Mouse (Mus musculus): ENCODE data around the gene Tekt4. TPM values are rescaled to one million over a fixed set of nuclear protein-coding genes. Genes with fewer than 3 reads are reported as not detected.
A peak's percentile ranks its signal among the peaks of the same experiment; 100 is the strongest.

Gene Tekt4
- polyA plus RNA-seq, 1 experiment from 2014 or later, result 0.15 TPM

DNA sequence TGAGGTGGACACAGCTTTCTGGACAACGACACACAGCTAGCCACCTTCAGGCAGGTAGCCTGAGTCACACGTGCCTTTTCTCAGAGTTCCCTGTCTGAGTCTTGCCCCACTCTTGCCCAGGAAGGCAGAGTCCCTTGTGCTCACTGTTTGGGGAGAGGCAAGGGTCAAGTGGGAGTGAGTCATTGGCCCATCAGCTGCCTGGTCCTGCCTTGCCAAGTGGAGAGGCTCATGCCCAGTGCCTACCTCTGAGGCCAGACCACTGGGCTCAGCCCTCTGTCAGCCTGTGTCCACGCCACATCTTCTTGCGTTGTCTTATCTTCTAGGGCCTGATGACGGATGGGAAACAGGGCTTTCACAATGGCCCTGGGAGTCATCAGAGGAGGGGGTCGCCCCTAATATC lies 13.4 kb downstream of the Tekt4 start:
- 59% methylated on average over 6 of the region's 6 CpGs for WGBS (ENCODE audit: insufficient replicate concordance)
- no peak for TF ChIP-seq EP300 (IDR thresholded peaks at IDR 0.05; ENCODE audit: low read depth)
- TF ChIP-seq CTCF (IDR thresholded peaks at IDR 0.05; ENCODE audit: low read depth), result no peak
- H3K4me1 ChIP-seq (ENCODE audit: insufficient read depth), result no peaks in the 10 kb centered on the region
- no peak overlapping the region for H3K9ac ChIP-seq (replicated peaks)
- DNase-seq, result no peak
- no peak for ATAC-seq
- H3K4me3 ChIP-seq (ENCODE audit: low read depth, low read length), result no peak overlapping the region
- no peaks in the 10 kb centered on the region for H3K9me3 ChIP-seq (ENCODE audit: low read length)
- no peak overlapping the region for H3K27ac ChIP-seq (ENCODE audit: low read depth)
- H3K36me3 ChIP-seq (replicated peaks; ENCODE audit: insufficient read depth, low read length), result no peaks in the 10 kb centered on the region
- H3K4me2 ChIP-seq (ENCODE audit: low read depth, low read length), result no peak overlapping the region
- H3K27me3 ChIP-seq (ENCODE audit: insufficient read depth, low read length), result no peaks in the 10 kb centered on the region

DNA sequence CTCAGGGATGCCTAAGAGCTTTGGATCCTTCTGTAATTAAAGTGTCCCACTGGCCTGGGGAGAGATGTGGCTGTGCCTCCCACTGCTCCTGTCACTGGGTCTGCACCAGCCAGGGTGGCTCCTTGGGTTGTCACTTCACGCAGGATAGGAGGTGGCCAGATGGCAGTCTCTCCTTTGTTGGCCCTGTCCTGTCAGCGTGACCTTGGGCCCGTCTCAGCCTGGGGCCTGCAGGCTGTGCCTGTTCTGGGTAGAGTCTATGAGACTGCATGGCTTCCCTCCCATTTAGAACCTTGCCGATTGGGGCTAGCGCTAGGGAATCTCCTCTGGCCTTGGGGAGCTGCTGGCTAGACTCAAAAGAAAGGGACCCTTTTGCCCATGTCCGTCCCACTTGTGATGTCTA lies 13.9 kb downstream of the Tekt4 start:
- WGBS (ENCODE audit: insufficient replicate concordance), result 57% methylated on average over 6 of the region's 6 CpGs
- TF ChIP-seq CTCF (IDR thresholded peaks at IDR 0.05; ENCODE audit: low read depth) (no peak), EP300 (IDR thresholded peaks at IDR 0.05; ENCODE audit: low read depth) (no peak)
- H3K36me3 ChIP-seq (replicated peaks; ENCODE audit: insufficient read depth, low read length), result no peaks in the 10 kb centered on the region
- no peak overlapping the region for H3K27ac ChIP-seq (ENCODE audit: low read depth)
- ATAC-seq (no peak), DNase-seq (no peak)
- no peak overlapping the region for H3K4me3 ChIP-seq (ENCODE audit: low read depth, low read length)
- no peak overlapping the region for H3K9ac ChIP-seq (replicated peaks)
- H3K4me2 ChIP-seq (ENCODE audit: low read depth, low read length), result no peak overlapping the region
- no peaks in the 10 kb centered on the region for H3K9me3 ChIP-seq (ENCODE audit: low read length)
- no peaks in the 10 kb centered on the region for H3K27me3 ChIP-seq (ENCODE audit: insufficient read depth, low read length)
- H3K4me1 ChIP-seq (ENCODE audit: insufficient read depth), result no peaks in the 10 kb centered on the region

DNA sequence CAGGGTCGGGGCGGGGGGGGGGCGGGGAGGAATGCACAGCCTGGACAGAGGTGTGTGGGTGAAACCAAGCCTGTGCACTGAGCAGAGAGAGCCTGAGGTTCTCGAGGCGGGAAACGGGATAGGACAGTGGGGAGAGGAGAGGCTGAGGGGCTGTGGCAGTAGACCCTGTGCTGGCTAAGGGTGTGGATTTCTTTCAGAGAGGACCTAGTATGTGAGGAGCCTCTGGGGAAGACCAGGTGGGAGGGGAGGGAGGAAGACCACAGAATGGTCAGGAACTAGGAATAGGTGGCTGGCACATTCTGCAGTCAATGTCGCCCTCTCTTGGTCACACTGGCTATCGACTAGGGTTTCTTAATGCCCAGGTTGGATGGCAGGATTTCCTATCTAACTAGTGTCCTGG lies 15.4 kb downstream of the Tekt4 start:
- no peak overlapping the region for H3K27ac ChIP-seq (ENCODE audit: low read depth)
- H3K36me3 ChIP-seq (replicated peaks; ENCODE audit: insufficient read depth, low read length), result no peaks in the 10 kb centered on the region
- peak; percentile 73 for DNase-seq
- no peak overlapping the region for H3K4me2 ChIP-seq (ENCODE audit: low read depth, low read length)
- no peak overlapping the region for H3K9ac ChIP-seq (replicated peaks)
- no peak for ATAC-seq
- peak; percentile 81 for TF ChIP-seq CTCF (IDR thresholded peaks at IDR 0.05; ENCODE audit: low read depth)
- TF ChIP-seq EP300 (IDR thresholded peaks at IDR 0.05; ENCODE audit: low read depth), result no peak
- no peaks in the 10 kb centered on the region for H3K27me3 ChIP-seq (ENCODE audit: insufficient read depth, low read length)
- 31% methylated on average over 8 of the region's 8 CpGs for whole genome bisulfite sequencing (ENCODE audit: insufficient replicate concordance)
- H3K4me3 ChIP-seq (ENCODE audit: low read depth, low read length), result no peak overlapping the region
- peaks cover 3% of the 10 kb centered on the region; the same call in 1 of the 2 replicates for H3K4me1 ChIP-seq (ENCODE audit: insufficient read depth)
- no peaks in the 10 kb centered on the region for H3K9me3 ChIP-seq (ENCODE audit: low read length)

DNA sequence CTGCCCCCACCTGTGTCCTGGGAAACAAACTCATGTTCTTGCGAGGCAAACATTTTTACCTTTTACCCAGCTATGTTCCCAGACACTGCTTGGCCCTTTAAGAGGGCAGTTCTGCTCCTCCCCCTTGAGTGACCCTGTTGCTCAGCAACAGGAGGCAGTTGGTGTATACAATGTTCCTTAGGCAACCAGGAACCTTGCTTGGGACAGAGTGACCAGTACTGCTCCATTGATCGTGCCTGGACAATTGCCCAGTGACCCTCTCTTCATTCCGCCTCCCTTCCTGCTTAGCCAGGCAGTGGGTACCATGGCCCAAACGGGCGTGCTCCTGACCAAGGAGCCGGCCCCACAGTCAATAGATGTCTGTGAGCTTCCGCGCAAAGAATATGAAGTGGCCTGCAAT lies 17.0 kb downstream of the Tekt4 start:
- H3K4me3 ChIP-seq (ENCODE audit: low read depth, low read length), result 0 out of 2 replicates have a peak overlapping the region, but pooled peaks have one; percentile 19
- no peaks in the 10 kb centered on the region for H3K27me3 ChIP-seq (ENCODE audit: insufficient read depth, low read length)
- no peak overlapping the region for H3K9ac ChIP-seq (replicated peaks)
- DNase-seq, result peak; percentile 81
- no peaks in the 10 kb centered on the region for H3K36me3 ChIP-seq (replicated peaks; ENCODE audit: insufficient read depth, low read length)
- 36% methylated on average over 8 of the region's 8 CpGs for WGBS (ENCODE audit: insufficient replicate concordance)
- no peaks in the 10 kb centered on the region for H3K9me3 ChIP-seq (ENCODE audit: low read length)
- TF ChIP-seq EP300 (IDR thresholded peaks at IDR 0.05; ENCODE audit: low read depth) (peak; percentile 60; the same call in 1 of the 2 replicates), CTCF (IDR thresholded peaks at IDR 0.05; ENCODE audit: low read depth) (no peak)
- ATAC-seq, result peak; percentile 87
- peaks cover 3% of the 10 kb centered on the region; the same call in 1 of the 2 replicates for H3K4me1 ChIP-seq (ENCODE audit: insufficient read depth)
- H3K4me2 ChIP-seq (ENCODE audit: low read depth, low read length), result peak overlapping the region; percentile 57
- H3K27ac ChIP-seq (ENCODE audit: low read depth), result peak overlapping the region; percentile 50

DNA sequence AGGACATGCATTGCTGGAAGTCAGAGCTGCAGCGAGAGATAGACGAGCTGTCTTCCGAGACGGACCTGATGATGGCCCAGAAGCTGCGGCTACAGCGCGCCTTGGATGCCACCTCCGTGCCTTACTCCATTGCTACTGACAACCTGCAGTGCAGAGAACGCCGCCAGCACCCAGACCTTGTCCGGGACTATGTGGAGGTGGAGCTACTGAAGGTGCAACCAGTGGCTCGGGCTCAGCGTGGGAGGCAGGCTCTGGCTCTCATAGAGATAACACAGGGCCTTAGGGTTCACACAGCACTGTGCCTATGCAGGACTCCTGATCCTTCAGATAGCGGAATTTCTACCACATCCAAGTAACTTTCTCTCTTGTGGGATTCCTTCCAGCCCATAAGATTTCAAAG lies 17.6 kb downstream of the Tekt4 start:
- peak; percentile 59 for DNase-seq
- 0 out of 2 replicates have a peak overlapping the region, but pooled peaks have one; percentile 19 for H3K4me3 ChIP-seq (ENCODE audit: low read depth, low read length)
- no peak for TF ChIP-seq CTCF (IDR thresholded peaks at IDR 0.05; ENCODE audit: low read depth)
- no peak overlapping the region for H3K9ac ChIP-seq (replicated peaks)
- peak overlapping the region; percentile 50 for H3K27ac ChIP-seq (ENCODE audit: low read depth)
- no peaks in the 10 kb centered on the region for H3K9me3 ChIP-seq (ENCODE audit: low read length)
- 32% methylated on average over 14 of the region's 14 CpGs for WGBS (ENCODE audit: insufficient replicate concordance)
- H3K4me1 ChIP-seq (ENCODE audit: insufficient read depth), result peaks cover 3% of the 10 kb centered on the region; the same call in 1 of the 2 replicates
- H3K4me2 ChIP-seq (ENCODE audit: low read depth, low read length), result peak overlapping the region; percentile 57
- H3K27me3 ChIP-seq (ENCODE audit: insufficient read depth, low read length), result no peaks in the 10 kb centered on the region
- H3K36me3 ChIP-seq (replicated peaks; ENCODE audit: insufficient read depth, low read length), result no peaks in the 10 kb centered on the region
- ATAC-seq, result peak; percentile 63

DNA sequence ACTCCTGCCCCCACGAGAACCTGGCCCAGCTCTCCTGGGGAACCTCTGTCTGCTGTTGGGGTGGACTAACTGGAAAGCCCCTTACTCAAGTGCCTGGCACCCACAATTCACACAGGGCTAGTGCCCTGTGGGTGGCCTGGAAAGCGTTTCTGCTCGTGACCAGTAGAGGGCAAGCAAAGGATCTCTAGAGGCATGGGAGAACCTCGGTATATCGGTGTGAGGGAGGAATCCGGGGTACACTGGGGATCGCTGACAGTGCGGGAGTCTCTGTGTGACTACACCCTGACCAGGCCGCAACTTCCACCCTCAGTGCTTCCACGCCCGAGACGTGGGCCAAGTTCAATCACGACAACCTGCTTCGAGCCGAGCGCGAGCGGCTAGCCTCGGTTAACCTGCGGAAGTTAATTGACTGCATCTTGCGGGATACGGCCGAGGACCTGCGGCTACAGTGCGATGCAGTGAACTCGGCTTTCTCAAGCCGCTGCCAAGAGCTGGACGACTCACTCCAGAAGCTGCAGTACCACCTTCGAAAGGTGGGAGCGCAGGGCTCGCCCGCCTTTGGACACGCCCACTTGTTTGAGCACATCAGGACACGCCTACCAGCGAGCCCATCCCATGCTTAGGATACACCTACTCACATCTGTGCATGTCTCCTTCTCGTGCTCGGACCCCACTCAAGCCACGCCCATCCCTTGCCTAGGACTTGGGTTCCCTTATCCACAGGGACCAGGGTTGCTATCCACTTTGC lies 20.1 kb downstream of the Tekt4 start:
- peak; percentile 67 for ATAC-seq
- no peaks in the 10 kb centered on the region for H3K27me3 ChIP-seq (ENCODE audit: insufficient read depth, low read length)
- WGBS (ENCODE audit: insufficient replicate concordance), result 2% methylated on average over 38 of the region's 38 CpGs
- H3K4me1 ChIP-seq (ENCODE audit: insufficient read depth), result peaks cover 3% of the 10 kb centered on the region; the same call in 1 of the 2 replicates
- TF ChIP-seq EP300 (IDR thresholded peaks at IDR 0.05; ENCODE audit: low read depth) (no peak), CTCF (IDR thresholded peaks at IDR 0.05; ENCODE audit: low read depth) (peak; percentile 61)
- H3K36me3 ChIP-seq (replicated peaks; ENCODE audit: insufficient read depth, low read length), result no peaks in the 10 kb centered on the region
- DNase-seq, result peak; percentile 80
- H3K4me2 ChIP-seq (ENCODE audit: low read depth, low read length), result peak overlapping the region; percentile 73
- H3K27ac ChIP-seq (ENCODE audit: low read depth), result no peak overlapping the region
- H3K9ac ChIP-seq (replicated peaks), result 0 out of 2 replicates have a peak overlapping the region, but pooled peaks have one; percentile 3
- H3K9me3 ChIP-seq (ENCODE audit: low read length), result no peaks in the 10 kb centered on the region
- peak overlapping the region; percentile 29 for H3K4me3 ChIP-seq (ENCODE audit: low read depth, low read length)

Data from liver, postnatal 0 days (tissue).